Mouse (Mus musculus) heart, embryonic 13.5 days (tissue): ENCODE results near the gene Syngr2. TPM values are rescaled to one million over a fixed set of nuclear protein-coding genes. Genes with fewer than 3 reads are reported as not detected.
A peak's percentile ranks its signal among the peaks of the same experiment; 100 is the strongest.

ENCODE experiments used
- ATAC-seq: fragments of 200-750 bp; cut with Nextera tagmentation; 2 replicates; pipeline ENCODE4 v1.8.0; 2017; ENCODE audit warnings: moderate TSS enrichment; ENCODE audit not compliant: insufficient number of reproducible peaks, low FRiP score, low TSS enrichment; ENCODE audit errors: extremely low read depth
- H3K27ac ChIP-seq: fragments of 300-500 bp; sonication (generic); replicated peaks from 2 replicates; pipeline ENCODE4 v1.5.1; 2015; ENCODE audit warnings: moderate library complexity, mild to moderate bottlenecking, inconsistent platforms
- H3K27me3 ChIP-seq: fragments of 300-500 bp; sonication (generic); replicated peaks from 2 replicates; pipeline ENCODE4 v1.6.1; 2015; ENCODE audit warnings: mild to moderate bottlenecking, inconsistent platforms
- H3K36me3 ChIP-seq: fragments of 300-500 bp; sonication (generic); 2 replicates; pipeline ENCODE4 v1.6.1; 2015; ENCODE audit warnings: mild to moderate bottlenecking, inconsistent platforms
- H3K4me1 ChIP-seq: fragments of 300-500 bp; sonication (generic); 2 replicates; pipeline ENCODE4 v1.6.1; 2015; ENCODE audit warnings: inconsistent platforms
- H3K4me2 ChIP-seq: fragments of 300-500 bp; sonication (generic); 2 replicates; pipeline ENCODE4 v1.6.1; 2015; ENCODE audit warnings: inconsistent platforms, mild to moderate bottlenecking, moderate library complexity
- H3K4me3 ChIP-seq: fragments of 300-500 bp; sonication (generic); 2 replicates; pipeline ENCODE4 v1.5.1; 2015; ENCODE audit warnings: moderate library complexity, mild to moderate bottlenecking, inconsistent platforms
- H3K9ac ChIP-seq: fragments of 300-500 bp; sonication (generic); 2 replicates; pipeline ENCODE4 v1.6.1; 2015; ENCODE audit warnings: inconsistent platforms, mild to moderate bottlenecking, moderate library complexity
- H3K9me3 ChIP-seq: fragments of 300-500 bp; sonication (generic); 2 replicates; pipeline ENCODE4 v1.6.1; 2016; ENCODE audit warnings: inconsistent platforms
- WGBS: fragments of 180-500 bp; shearing (Covaris S2); methylation state at CpG from one replicate; pipeline ENCODE4 v1.1.7; 2015; ENCODE audit warnings: mixed read lengths; 5-methylcytosine and 5-hydroxymethylcytosine counted together
- polyA plus RNA-seq: library from polyadenylated mRNA; unstranded; fragments of >200 nt; fragmentation: Nextera tagmentation; extraction: Ambion mirVana; gene quantifications from 2 replicates; pipeline ENCODE4 v1.2.1, GENCODE M21; 2015

Syngr2 gene
- polyA plus RNA-seq, 1 experiment from 2014 or later = 74.8 TPM

DNA sequence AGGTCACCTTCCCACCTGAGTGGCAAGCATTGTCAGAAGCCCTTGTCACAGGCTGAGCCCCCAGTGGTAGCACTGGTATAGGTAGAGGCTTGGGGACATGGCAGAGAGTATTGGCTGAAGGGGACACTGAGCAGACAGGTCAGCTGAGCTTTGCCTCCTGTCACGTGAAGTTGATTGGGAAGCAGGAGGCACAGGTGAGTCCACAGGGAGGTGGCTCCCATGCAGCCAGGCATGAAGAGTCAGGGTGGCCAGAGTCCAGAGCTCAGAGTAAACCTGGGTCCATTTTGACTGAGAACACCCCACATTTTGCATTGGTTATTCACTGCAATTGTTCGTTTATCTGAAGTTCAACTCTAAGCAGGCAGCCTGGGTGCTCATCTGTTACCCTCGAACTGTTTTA lies 43.4 kb downstream of the Syngr2 start:
- no peak for ATAC-seq
- Histone ChIP-seq H3K27me3 (no peaks in the 10 kb centered on the region), H3K27ac (no peak overlapping the region), H3K36me3 (peaks cover 73% of the 10 kb centered on the region), H3K9me3 (no peaks in the 10 kb centered on the region), H3K9ac (no peak overlapping the region), H3K4me2 (no peak overlapping the region), H3K4me1 (peaks cover 25% of the 10 kb centered on the region), H3K4me3 (no peak overlapping the region)
- WGBS = 85% methylated on average over 3 of the region's 3 CpGs

DNA sequence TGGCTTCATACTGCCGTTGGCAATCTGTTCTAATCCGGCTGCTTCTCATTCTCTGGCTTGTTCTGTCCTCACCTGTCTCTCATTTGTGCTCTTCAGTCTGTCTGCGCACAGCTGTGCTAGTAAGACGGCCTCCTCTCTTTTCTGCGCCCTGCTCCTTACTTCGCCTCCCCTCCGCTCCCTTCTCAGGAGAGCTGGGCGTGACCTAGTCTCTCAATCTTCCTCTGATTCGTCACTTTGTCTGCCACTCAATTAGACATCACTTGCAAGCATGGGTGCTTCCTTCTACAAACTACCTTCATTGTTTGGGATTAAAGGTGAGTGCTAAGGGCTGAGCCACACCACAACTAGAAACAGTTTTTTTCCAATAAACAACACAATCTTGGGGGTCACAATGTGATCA lies 44.8 kb downstream of the Syngr2 start:
- Histone ChIP-seq H3K4me1 (peaks cover 19% of the 10 kb centered on the region), H3K4me3 (no peak overlapping the region), H3K27ac (no peak overlapping the region), H3K9ac (no peak overlapping the region), H3K9me3 (no peaks in the 10 kb centered on the region), H3K4me2 (no peak overlapping the region), H3K27me3 (peaks cover 11% of the 10 kb centered on the region), H3K36me3 (peaks cover 79% of the 10 kb centered on the region)
- no peak for ATAC-seq
- WGBS = 85% methylated on average over 9 of the region's 9 CpGs

DNA sequence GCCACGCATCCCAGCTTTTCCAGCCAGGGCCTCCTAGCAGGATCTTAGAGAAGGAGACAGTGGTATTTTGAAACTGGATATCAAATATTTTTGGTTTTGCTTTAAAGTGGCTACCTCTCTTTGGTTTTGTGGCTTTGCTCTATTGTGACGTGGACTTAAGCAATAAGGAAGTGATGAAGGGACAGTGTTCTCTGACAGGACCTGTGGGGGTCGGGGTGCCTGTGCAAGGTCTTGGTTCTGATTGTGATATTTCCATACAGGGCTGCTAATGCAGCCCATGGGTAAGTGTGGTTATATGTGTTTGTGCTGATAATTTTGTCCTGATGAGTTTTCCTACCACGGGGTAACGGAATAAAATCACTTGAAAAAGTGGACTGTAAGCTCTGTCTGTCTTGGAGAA lies 45.9 kb downstream of the Syngr2 start:
- Histone ChIP-seq H3K36me3 (peaks cover 77% of the 10 kb centered on the region), H3K27me3 (peaks cover 22% of the 10 kb centered on the region), H3K4me2 (no peak overlapping the region), H3K4me3 (no peak overlapping the region), H3K9me3 (no peaks in the 10 kb centered on the region), H3K9ac (no peak overlapping the region), H3K4me1 (peaks cover 13% of the 10 kb centered on the region), H3K27ac (no peak overlapping the region)
- 95% methylated on average over 5 of the region's 5 CpGs for WGBS
- ATAC-seq = no peak

DNA sequence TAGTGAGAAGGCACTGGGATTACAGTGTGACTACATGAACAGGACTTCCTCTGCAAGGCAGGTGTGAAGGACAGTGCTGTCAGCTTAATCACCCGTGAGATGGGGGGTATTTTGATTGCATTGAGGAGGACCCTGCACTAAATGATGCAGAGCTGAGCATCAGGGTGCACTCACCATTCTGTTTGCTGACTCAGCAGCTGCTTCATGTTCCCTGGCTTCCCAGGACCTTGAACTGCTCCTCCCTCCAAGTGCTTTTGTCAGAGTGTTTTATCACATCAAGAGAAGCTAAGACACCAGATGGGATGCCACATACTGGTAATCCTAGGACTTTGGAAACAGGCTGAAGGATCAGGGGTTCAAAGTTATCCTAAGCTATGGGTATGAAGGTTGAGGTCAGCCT lies 46.5 kb downstream of the Syngr2 start:
- peaks cover 13% of the 10 kb centered on the region for H3K4me1 ChIP-seq
- peaks cover 73% of the 10 kb centered on the region for H3K36me3 ChIP-seq
- WGBS = 73% methylated on average over 1 of the region's 1 CpGs
- H3K4me3 ChIP-seq = no peak overlapping the region
- no peak overlapping the region for H3K9ac ChIP-seq
- H3K27me3 ChIP-seq = peaks cover 29% of the 10 kb centered on the region
- no peak for ATAC-seq
- H3K4me2 ChIP-seq = no peak overlapping the region
- H3K9me3 ChIP-seq = no peaks in the 10 kb centered on the region
- no peak overlapping the region for H3K27ac ChIP-seq

DNA sequence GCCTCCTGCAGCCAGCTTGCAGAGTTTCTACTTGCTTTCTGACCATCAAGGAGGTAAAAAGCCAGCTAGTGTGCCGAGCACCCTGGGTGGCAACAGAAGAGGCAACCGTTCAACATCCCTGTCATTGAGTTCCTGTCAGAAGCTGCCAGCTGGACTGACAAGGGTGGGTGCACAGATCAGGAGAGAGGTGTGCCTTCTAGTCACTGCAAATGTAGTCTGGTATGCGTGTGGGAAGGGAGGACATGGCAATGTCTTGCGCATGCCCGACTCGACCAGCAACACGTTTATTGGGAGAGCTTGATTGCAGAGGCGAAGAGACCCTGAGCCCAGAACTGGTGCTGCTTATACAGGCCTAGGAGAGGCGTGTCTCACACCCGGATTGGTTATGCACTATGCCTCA lies 48.0 kb downstream of the Syngr2 start:
- Histone ChIP-seq H3K36me3 (peaks cover 59% of the 10 kb centered on the region), H3K4me2 (no peak overlapping the region), H3K4me3 (no peak overlapping the region), H3K4me1 (peaks cover 11% of the 10 kb centered on the region), H3K27me3 (peaks cover 43% of the 10 kb centered on the region), H3K27ac (no peak overlapping the region), H3K9me3 (no peaks in the 10 kb centered on the region), H3K9ac (no peak overlapping the region)
- ATAC-seq = no peak
- WGBS = 92% methylated on average over 10 of the region's 10 CpGs

DNA sequence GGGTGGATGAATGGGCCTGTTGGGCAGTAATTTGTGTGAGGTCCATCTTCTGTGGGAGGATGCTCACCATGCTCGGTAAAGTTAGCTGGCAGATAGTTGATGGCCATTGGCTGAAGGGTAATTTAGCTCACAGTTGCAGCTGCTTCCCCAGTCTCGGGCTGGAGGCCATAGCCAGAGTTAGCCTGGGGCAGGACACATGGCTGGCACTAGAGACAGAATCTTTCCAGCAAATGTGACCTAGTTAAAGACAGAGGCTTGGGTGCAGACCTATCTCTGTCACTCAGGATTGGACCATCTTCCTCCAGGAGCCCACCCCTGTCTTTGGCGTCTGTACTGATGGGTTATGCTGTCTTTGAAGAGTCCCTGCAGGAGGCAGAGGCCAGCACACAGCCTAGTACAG lies 48.9 kb downstream of the Syngr2 start:
- Histone ChIP-seq H3K4me1 (peaks cover 11% of the 10 kb centered on the region), H3K27me3 (peaks cover 53% of the 10 kb centered on the region), H3K27ac (no peak overlapping the region), H3K9me3 (no peaks in the 10 kb centered on the region), H3K36me3 (peaks cover 50% of the 10 kb centered on the region), H3K4me3 (no peak overlapping the region), H3K4me2 (no peak overlapping the region), H3K9ac (no peak overlapping the region)
- WGBS = 60% methylated on average over 3 of the region's 3 CpGs
- no peak for ATAC-seq

DNA sequence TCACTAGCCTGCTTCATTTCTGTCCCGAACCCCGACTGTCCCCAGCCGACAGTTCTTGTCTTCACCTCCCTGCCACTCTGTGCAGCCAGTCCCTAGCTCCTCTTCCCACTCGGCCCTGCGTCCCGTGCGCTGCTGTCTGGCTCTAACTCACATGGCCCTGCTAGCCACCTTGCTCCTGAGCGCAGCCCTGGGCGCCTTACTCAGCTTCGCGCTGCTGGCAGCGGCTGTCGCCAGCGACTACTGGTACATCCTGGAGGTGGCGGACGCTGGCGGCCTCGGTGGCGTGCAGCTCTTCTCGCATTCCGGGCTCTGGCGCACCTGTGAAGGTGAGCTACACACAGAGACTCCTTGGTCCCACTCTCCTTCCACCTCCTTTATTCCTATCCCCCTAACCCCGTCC lies 51.1 kb downstream of the Syngr2 start, which contains the start of gene Tmem235:
TSS of gene Tmem235 (plus strand) at position 152 of the 400 bp plus-strand sequence.
- peak within 1 kb of the TSS; percentile 8 for H3K4me3 ChIP-seq
- H3K9ac ChIP-seq = peak within 1 kb of the TSS; percentile 45
- 3% methylated on average over 23 of the region's 23 CpGs for WGBS
- H3K36me3 ChIP-seq = peaks cover 28% of the 10 kb centered on the region
- H3K27ac ChIP-seq = no peak within 1 kb of the TSS
- peaks cover 73% of the 10 kb centered on the region for H3K27me3 ChIP-seq
- peaks cover 11% of the 10 kb centered on the region for H3K4me1 ChIP-seq
- peak within 1 kb of the TSS; percentile 51 for H3K4me2 ChIP-seq
- no peaks in the 10 kb centered on the region for H3K9me3 ChIP-seq
- no peak for ATAC-seq

DNA sequence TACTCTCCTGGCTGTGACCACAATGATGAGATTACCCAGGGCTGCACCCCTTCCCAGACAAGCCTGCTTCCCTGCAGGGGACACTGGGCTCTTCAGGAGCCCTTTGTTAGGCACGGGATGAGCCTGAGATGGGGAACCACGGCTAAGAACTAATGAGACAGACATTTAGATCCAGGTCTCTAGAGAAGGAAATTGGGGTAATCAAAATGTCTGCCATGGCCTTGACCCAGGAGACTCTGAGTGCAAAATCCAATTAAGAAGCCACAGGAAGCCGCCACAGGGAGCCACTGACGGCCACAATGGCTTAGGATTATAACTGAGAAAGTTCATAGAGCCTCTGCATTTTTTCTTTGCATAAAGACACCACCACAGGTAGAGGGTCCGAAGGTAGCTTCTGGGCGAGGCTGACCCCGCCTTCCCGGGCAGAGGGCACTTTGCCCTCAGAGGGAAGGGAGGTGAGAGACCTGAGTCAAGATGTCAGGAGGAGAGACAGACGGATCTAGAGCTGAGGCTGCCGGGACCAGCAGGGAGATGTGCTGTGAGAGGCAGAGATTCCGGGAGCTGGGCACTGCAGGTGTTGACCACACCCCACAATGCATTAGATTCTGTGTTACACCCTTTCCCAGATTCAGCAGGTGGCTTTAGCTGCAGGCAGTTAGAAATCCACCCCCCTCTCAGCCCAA lies 53.8 kb downstream of the Syngr2 start:
- ATAC-seq = no peak
- Histone ChIP-seq H3K9me3 (no peaks in the 10 kb centered on the region), H3K36me3 (0 out of 2 replicates have a peak, but pooled peaks cover 4% of the 10 kb centered on the region), H3K27ac (no peak overlapping the region), H3K9ac (no peak overlapping the region), H3K4me3 (no peak overlapping the region), H3K27me3 (peaks cover 72% of the 10 kb centered on the region), H3K4me2 (no peak overlapping the region), H3K4me1 (peaks cover 11% of the 10 kb centered on the region)
- 39% methylated on average over 11 of the region's 11 CpGs for WGBS

Other genes with a start within 250 kb of the Syngr2 start
- gene Tnrc6c, start 155.4 kb upstream of the Syngr2 start, polyA plus RNA-seq = 6.0 TPM in 2 replicates
- gene Tmc8, start 27.6 kb upstream of the Syngr2 start, polyA plus RNA-seq = 2.5 and 3.0 TPM in 2 replicates
- 22.2 and 26.9 TPM in 2 replicates for gene Tmc6, start 27.5 kb upstream of the Syngr2 start, polyA plus RNA-seq
- 1.3 and 2.3 TPM in 2 replicates for gene 6030468B19Rik, start 12.0 kb upstream of the Syngr2 start, polyA plus RNA-seq
- 0.78 and 1.3 TPM in 2 replicates for gene Gm20708, start within 50 bp of the Syngr2 start, polyA plus RNA-seq
- gene Afmid, start 16.3 kb downstream of the Syngr2 start, polyA plus RNA-seq = 12.6 and 12.7 TPM in 2 replicates
- 97.6 and 109 TPM in 2 replicates for gene Tk1, start 16.4 kb downstream of the Syngr2 start, polyA plus RNA-seq
- 228 and 260 TPM in 2 replicates for gene Birc5, start 39.6 kb downstream of the Syngr2 start, polyA plus RNA-seq
- gene Tmem235, start 51.1 kb downstream of the Syngr2 start, polyA plus RNA-seq = not detected in 2 replicates
- gene Tha1, start 63.8 kb downstream of the Syngr2 start, polyA plus RNA-seq = 4.6 and 5.4 TPM in 2 replicates
- 4.9 and 8.5 TPM in 2 replicates for gene Socs3, start 160.4 kb downstream of the Syngr2 start, polyA plus RNA-seq
- gene Pgs1, start 176.6 kb downstream of the Syngr2 start, polyA plus RNA-seq = 25.7 and 26.6 TPM in 2 replicates